Mouse (Mus musculus) liver, adult 2 months (tissue): ENCODE results near the gene Pa2g4.

Experiments used
- CTCF ChIP-seq: fragments of 200-500 bp; IDR thresholded peaks from 2 replicates; pipeline ENCODE4 v1.5.1; 2011; ENCODE audit warnings: low read depth, low read length, control low read depth
- POLR2A ChIP-seq: fragments of 200-500 bp; IDR thresholded peaks from 2 replicates; pipeline ENCODE4 v1.6.1; 2011; ENCODE audit warnings: low read length, control low read depth; ENCODE audit not compliant: insufficient read depth; ENCODE audit errors: extremely low read depth

- TF ChIP-seq POLR2A (no peak), CTCF (no peak)
Observed at GRCm38 (mm10) chr10:128543100-128543499, 22.7 kb downstream of the Pa2g4 start.
